Mouse (Mus musculus) small intestine, adult 2 months (tissue): Measurements from ENCODE around the gene Clba1. TPM values are rescaled to one million over a fixed set of nuclear protein-coding genes. Genes with fewer than 3 reads are reported as not detected.

Experiments used
- H3K27ac ChIP-seq: fragments of 200-500 bp; 2 replicates; pipeline ENCODE4 v1.5.1; 2012; ENCODE audit warnings: low read depth, low read length, control low read depth, inconsistent platforms; ENCODE audit not compliant: insufficient read depth
- H3K27me3 ChIP-seq: fragments of 200-500 bp; 2 replicates; pipeline ENCODE4 v1.6.1; 2012; ENCODE audit warnings: mild to moderate bottlenecking, moderate library complexity, low read length, inconsistent platforms; ENCODE audit not compliant: control insufficient read depth, insufficient read depth
- H3K36me3 ChIP-seq: fragments of 200-500 bp; 2 replicates; pipeline ENCODE4 v1.6.1; 2012; ENCODE audit warnings: mild to moderate bottlenecking, low read length, control low read depth, inconsistent platforms; ENCODE audit not compliant: control insufficient read depth, insufficient read depth
- H3K4me1 ChIP-seq: fragments of 200-500 bp; 2 replicates; pipeline ENCODE4 v1.6.1; 2012; ENCODE audit warnings: low read length, inconsistent platforms, mixed read lengths; ENCODE audit not compliant: control insufficient read depth, insufficient read depth, insufficient read length
- H3K4me3 ChIP-seq: fragments of 200-500 bp; 2 replicates; pipeline ENCODE4 v1.5.1; 2012; ENCODE audit warnings: low read depth, mild to moderate bottlenecking, control low read depth, inconsistent platforms, low read length, moderate library complexity
- CTCF ChIP-seq: fragments of 200-500 bp; IDR thresholded peaks from 2 replicates; pipeline ENCODE4 v1.5.1; 2012; ENCODE audit warnings: low read depth, mild to moderate bottlenecking, control low read depth, inconsistent platforms, low read length, moderate library complexity, mixed read lengths; ENCODE audit not compliant: insufficient replicate concordance, insufficient read length; ENCODE audit errors: extremely low read depth
- POLR2A ChIP-seq: fragments of 200-500 bp; IDR thresholded peaks from 2 replicates; pipeline ENCODE4 v1.6.1; 2012; ENCODE audit warnings: low read depth, mild to moderate bottlenecking, control low read depth, inconsistent platforms, low read length, moderate library complexity
- WGBS: fragments of 180-500 bp; shearing (Covaris S2); methylation state at CpG from one replicate; pipeline ENCODE4 v1.1.7; 2018; 5-methylcytosine and 5-hydroxymethylcytosine counted together
- polyA plus RNA-seq: library from polyadenylated mRNA; depleted of rRNA; stranded (reverse); fragments of >200 nt; gene quantifications from 2 replicates; pipeline ENCODE4 v1.2.3, GENCODE M21; 2012; rRNA removed

Clba1 gene
- 1.2 and 1.6 TPM in 2 replicates for polyA plus RNA-seq

- TF ChIP-seq POLR2A, result 0 out of 2 replicates have a peak, but pooled peaks have one; percentile 9
- TF ChIP-seq CTCF, result no peak
- WGBS, result 2% methylated on average over 64 of the region's 64 CpGs
- no peak within 1 kb of the TSS for H3K27ac ChIP-seq
- peak within 1 kb of the TSS; percentile 82 for H3K4me3 ChIP-seq
- peaks cover 11% of the 10 kb centered on the region for H3K4me1 ChIP-seq
- H3K27me3 ChIP-seq, result peaks cover 4% of the 10 kb centered on the region; the same call in 1 of the 2 replicates
- H3K36me3 ChIP-seq, result no peaks in the 10 kb centered on the region
These were observed at the start of gene Clba1 for GRCm38 (mm10) chr12:112808587-112809364. Gene Clba1, plus strand, starts transcription at chr12:112808937.

- WGBS, result 94% methylated on average over 3 of the region's 3 CpGs
- no peak overlapping the region for H3K27ac ChIP-seq
- no peak overlapping the region for H3K4me3 ChIP-seq
- TF ChIP-seq CTCF (no peak), POLR2A (no peak)
- no peaks in the 10 kb centered on the region for H3K36me3 ChIP-seq
- H3K4me1 ChIP-seq, result no peaks in the 10 kb centered on the region
- no peaks in the 10 kb centered on the region for H3K27me3 ChIP-seq
These were observed 49.3 kb upstream of the Clba1 start for GRCm38 (mm10) chr12:112759471-112759870.

DNA sequence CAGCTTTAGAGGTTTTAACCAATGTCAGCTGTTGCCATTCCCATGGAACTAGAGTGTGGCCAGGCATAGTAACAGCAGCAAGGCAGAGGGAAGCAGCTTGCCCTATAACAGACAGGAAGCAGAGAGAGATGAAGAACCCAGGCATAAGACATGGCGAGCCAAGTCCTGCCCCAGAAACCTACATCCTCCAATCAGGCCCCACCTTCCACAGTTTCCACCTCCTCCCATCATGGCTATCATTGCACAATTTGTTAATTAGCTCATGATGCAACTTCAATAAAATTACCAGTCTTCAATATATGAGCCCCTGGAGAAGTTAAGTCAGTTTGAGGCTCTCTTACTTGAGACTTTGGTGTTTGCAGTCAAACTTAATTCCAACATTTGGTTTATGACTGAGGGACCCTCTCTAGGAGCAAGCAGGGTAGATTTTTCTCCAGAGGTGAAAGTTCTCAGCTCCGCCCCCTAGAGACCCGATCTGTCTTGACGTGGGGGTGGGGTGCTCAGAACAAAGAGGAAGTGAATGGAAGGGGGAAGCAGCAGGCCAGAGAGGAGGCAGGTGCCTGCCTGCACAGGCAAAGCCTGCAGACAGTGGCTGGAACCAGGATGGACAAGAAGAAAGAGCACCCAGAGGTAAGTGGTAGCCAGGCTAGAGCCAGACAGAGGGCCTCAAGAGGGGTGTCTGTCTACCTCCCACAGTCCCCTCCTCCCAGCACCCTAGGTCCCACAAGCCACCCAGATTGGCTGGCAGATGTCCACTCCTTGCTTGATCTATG, 48.4 kb upstream of the Clba1 start, which contains the start of gene Pld4:
Gene Pld4 (plus strand): TSS at position 502 of the 773 bp plus-strand sequence.
- 40% methylated on average over 4 of the region's 4 CpGs for WGBS
- Histone ChIP-seq H3K4me1 (no peaks in the 10 kb centered on the region), H3K27me3 (no peaks in the 10 kb centered on the region), H3K27ac (0 out of 2 replicates have a peak within 1 kb of the TSS, but pooled peaks have one; percentile 2), H3K36me3 (no peaks in the 10 kb centered on the region), H3K4me3 (peak within 1 kb of the TSS; percentile 33)
- TF ChIP-seq POLR2A, result no peak; the same call in 1 of the 2 replicates
- TF ChIP-seq CTCF, result no peak

- Histone ChIP-seq H3K27ac (0 out of 2 replicates have a peak overlapping the region, but pooled peaks have one; percentile 40), H3K4me3 (peak overlapping the region; percentile 33; the same call in 1 of the 2 replicates), H3K27me3 (no peaks in the 10 kb centered on the region), H3K36me3 (no peaks in the 10 kb centered on the region), H3K4me1 (no peaks in the 10 kb centered on the region)
- 88% methylated on average over 4 of the region's 4 CpGs for WGBS
- TF ChIP-seq POLR2A (no peak), CTCF (no peak)
These were observed 47.3 kb upstream of the Clba1 start for GRCm38 (mm10) chr12:112761411-112761810.

GRCm38 (mm10) chr12:112762018-112762417, 46.7 kb upstream of the Clba1 start:
- TF ChIP-seq CTCF (no peak), POLR2A (no peak)
- no peaks in the 10 kb centered on the region for H3K36me3 ChIP-seq
- H3K27me3 ChIP-seq, result no peaks in the 10 kb centered on the region
- peak overlapping the region; percentile 40; the same call in 1 of the 2 replicates for H3K27ac ChIP-seq
- no peaks in the 10 kb centered on the region for H3K4me1 ChIP-seq
- 74% methylated on average over 3 of the region's 3 CpGs for WGBS
- peak overlapping the region; percentile 46 for H3K4me3 ChIP-seq

DNA sequence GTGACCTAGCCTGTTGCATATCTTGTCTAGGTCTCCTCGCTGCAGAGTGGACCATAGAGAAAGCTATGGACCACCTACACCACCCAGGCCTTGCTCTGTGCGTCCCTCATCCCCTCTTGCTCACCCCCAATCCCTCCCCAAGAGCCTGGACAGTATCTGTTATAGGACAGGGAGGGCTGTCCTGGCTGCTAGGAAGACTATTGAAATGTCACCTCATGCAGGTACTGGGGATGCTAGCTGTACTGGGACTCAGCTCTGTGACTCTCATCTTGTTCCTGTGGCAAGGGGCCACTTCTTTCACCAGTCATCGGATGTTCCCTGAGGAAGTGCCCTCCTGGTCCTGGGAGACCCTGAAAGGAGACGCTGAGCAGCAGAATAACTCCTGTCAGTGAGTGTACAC, 45.6 kb upstream of the Clba1 start:
- H3K27me3 ChIP-seq, result no peaks in the 10 kb centered on the region
- no peak overlapping the region for H3K27ac ChIP-seq
- H3K36me3 ChIP-seq, result no peaks in the 10 kb centered on the region
- H3K4me3 ChIP-seq, result no peak overlapping the region
- 92% methylated on average over 4 of the region's 4 CpGs for WGBS
- no peak for TF ChIP-seq CTCF
- no peak for TF ChIP-seq POLR2A
- no peaks in the 10 kb centered on the region for H3K4me1 ChIP-seq

DNA sequence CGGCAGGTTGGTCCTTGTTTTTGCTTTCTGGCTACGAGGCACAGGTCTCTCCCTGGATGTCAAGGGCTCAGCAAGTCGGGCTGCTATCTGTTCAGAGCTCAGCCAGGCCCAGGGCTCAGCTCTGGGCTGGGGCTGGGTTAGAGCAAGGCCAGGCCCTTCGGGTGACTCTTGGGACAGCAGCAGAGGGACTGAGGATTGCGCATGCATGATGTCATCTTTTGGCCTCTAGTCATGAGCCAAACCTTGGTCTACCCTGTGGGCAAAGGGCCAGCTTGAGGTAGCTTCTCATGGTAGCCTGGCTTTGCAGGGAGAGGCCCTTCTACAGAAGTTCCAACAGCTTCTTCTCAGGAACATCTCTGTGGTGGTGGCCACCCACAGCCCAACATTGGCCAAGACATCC, 44.6 kb upstream of the Clba1 start:
- 82% methylated on average over 5 of the region's 5 CpGs for WGBS
- H3K36me3 ChIP-seq, result no peaks in the 10 kb centered on the region
- no peaks in the 10 kb centered on the region for H3K27me3 ChIP-seq
- H3K27ac ChIP-seq, result no peak overlapping the region
- TF ChIP-seq CTCF (no peak), POLR2A (no peak)
- no peaks in the 10 kb centered on the region for H3K4me1 ChIP-seq
- H3K4me3 ChIP-seq, result no peak overlapping the region
